Mouse (Mus musculus): ENCODE data around the gene Pctp. TPM values are rescaled to one million over a fixed set of nuclear protein-coding genes. Genes with fewer than 3 reads are reported as not detected.

Pctp gene
- polyA plus RNA-seq, 1 experiment from 2014 or later: 20.2 TPM

- DNase-seq (ENCODE audit: low spot score): no peak
- H3K4me3 ChIP-seq: peak overlapping the region; percentile 71
- H3K4me1 ChIP-seq: peaks cover 13% of the 10 kb centered on the region
- H3K27ac ChIP-seq (replicated peaks): no peak overlapping the region
- 91% methylated on average over 10 of the region's 10 CpGs for WGBS
- peaks cover 4% of the 10 kb centered on the region; the same call in 1 of the 2 replicates for H3K27me3 ChIP-seq (ENCODE audit: low read depth, poor library complexity, severe bottlenecking)
- no peaks in the 10 kb centered on the region for H3K36me3 ChIP-seq
- no peaks in the 10 kb centered on the region for H3K9me3 ChIP-seq (replicated peaks)
These were observed 1.1 kb downstream of the Pctp start for GRCm38 (mm10) chr11:90001396-90002230.

- Histone ChIP-seq H3K4me1 (peaks cover 13% of the 10 kb centered on the region), H3K9me3 (replicated peaks) (no peaks in the 10 kb centered on the region), H3K4me3 (no peak overlapping the region), H3K27ac (replicated peaks) (no peak overlapping the region), H3K36me3 (no peaks in the 10 kb centered on the region), H3K27me3 (ENCODE audit: low read depth, poor library complexity, severe bottlenecking) (peaks cover 4% of the 10 kb centered on the region; the same call in 1 of the 2 replicates)
- WGBS: 90% methylated on average over 4 of the region's 4 CpGs
- DNase-seq (ENCODE audit: low spot score): no peak
These were observed 2.0 kb downstream of the Pctp start for GRCm38 (mm10) chr11:90000666-90001065.

- Histone ChIP-seq H3K4me3 (no peak overlapping the region), H3K27me3 (ENCODE audit: low read depth, poor library complexity, severe bottlenecking) (peaks cover 4% of the 10 kb centered on the region; the same call in 1 of the 2 replicates), H3K27ac (replicated peaks) (no peak overlapping the region), H3K36me3 (no peaks in the 10 kb centered on the region), H3K9me3 (replicated peaks) (no peaks in the 10 kb centered on the region), H3K4me1 (peaks cover 13% of the 10 kb centered on the region)
- DNase-seq (ENCODE audit: low spot score): no peak
- WGBS: 91% methylated on average over 18 of the region's 18 CpGs
These were observed 3.5 kb downstream of the Pctp start for GRCm38 (mm10) chr11:89998996-89999770.

- Histone ChIP-seq H3K27me3 (ENCODE audit: low read depth, poor library complexity, severe bottlenecking) (peaks cover 4% of the 10 kb centered on the region; the same call in 1 of the 2 replicates), H3K9me3 (replicated peaks) (no peaks in the 10 kb centered on the region), H3K4me1 (peaks cover 1% of the 10 kb centered on the region), H3K27ac (replicated peaks) (no peak overlapping the region), H3K36me3 (no peaks in the 10 kb centered on the region), H3K4me3 (no peak overlapping the region)
- WGBS: 93% methylated on average over 7 of the region's 7 CpGs
- DNase-seq (ENCODE audit: low spot score): no peak
These were observed 5.8 kb downstream of the Pctp start for GRCm38 (mm10) chr11:89996856-89997255.

GRCm38 (mm10) chr11:89996406-89996805, 6.3 kb downstream of the Pctp start:
- 84% methylated on average over 4 of the region's 4 CpGs for WGBS
- no peak overlapping the region for H3K27ac ChIP-seq (replicated peaks)
- DNase-seq (ENCODE audit: low spot score): no peak

GRCm38 (mm10) chr11:89995596-89995995, 7.1 kb downstream of the Pctp start:
- H3K27ac ChIP-seq (replicated peaks): no peak overlapping the region

More at GRCm38 (mm10) chr11:89996406-89996805, 6.3 kb downstream of the Pctp start:
- Histone ChIP-seq H3K27me3 (ENCODE audit: low read depth, poor library complexity, severe bottlenecking) (peaks cover 2% of the 10 kb centered on the region; the same call in 1 of the 2 replicates), H3K4me1 (no peaks in the 10 kb centered on the region), H3K9me3 (replicated peaks) (no peaks in the 10 kb centered on the region), H3K4me3 (no peak overlapping the region), H3K36me3 (no peaks in the 10 kb centered on the region)

GRCm38 (mm10) chr11:89994706-89995105, 8.0 kb downstream of the Pctp start:
- no peaks in the 10 kb centered on the region for H3K27me3 ChIP-seq (ENCODE audit: low read depth, poor library complexity, severe bottlenecking)
- H3K4me1 ChIP-seq: no peaks in the 10 kb centered on the region
- H3K9me3 ChIP-seq (replicated peaks): no peaks in the 10 kb centered on the region
- DNase-seq (ENCODE audit: low spot score): no peak
- H3K27ac ChIP-seq (replicated peaks): no peak overlapping the region
- H3K4me3 ChIP-seq: no peak overlapping the region
- 88% methylated on average over 2 of the region's 2 CpGs for WGBS
- H3K36me3 ChIP-seq: no peaks in the 10 kb centered on the region

More at GRCm38 (mm10) chr11:89995596-89995995, 7.1 kb downstream of the Pctp start:
- Histone ChIP-seq H3K9me3 (replicated peaks) (no peaks in the 10 kb centered on the region), H3K4me3 (no peak overlapping the region), H3K36me3 (no peaks in the 10 kb centered on the region), H3K4me1 (no peaks in the 10 kb centered on the region), H3K27me3 (ENCODE audit: low read depth, poor library complexity, severe bottlenecking) (no peaks in the 10 kb centered on the region)
- whole genome bisulfite sequencing: 88% methylated on average over 5 of the region's 5 CpGs
- DNase-seq (ENCODE audit: low spot score): no peak

GRCm38 (mm10) chr11:89991661-89992060, 11.0 kb downstream of the Pctp start:
- no peaks in the 10 kb centered on the region for H3K36me3 ChIP-seq
- no peak for DNase-seq (ENCODE audit: low spot score)
- no peaks in the 10 kb centered on the region for H3K9me3 ChIP-seq (replicated peaks)
- H3K4me1 ChIP-seq: no peaks in the 10 kb centered on the region
- peaks cover 19% of the 10 kb centered on the region for H3K27me3 ChIP-seq (ENCODE audit: low read depth, poor library complexity, severe bottlenecking)
- no peak overlapping the region for H3K4me3 ChIP-seq
- no peak overlapping the region for H3K27ac ChIP-seq (replicated peaks)

- 0 out of 2 replicates have a peak overlapping the region, but pooled peaks have one; percentile 17 for H3K27ac ChIP-seq (replicated peaks)
- peaks cover 11% of the 10 kb centered on the region for H3K4me1 ChIP-seq
- peaks cover 3% of the 10 kb centered on the region; the same call in 1 of the 2 replicates for H3K36me3 ChIP-seq
- H3K27me3 ChIP-seq (ENCODE audit: low read depth, poor library complexity, severe bottlenecking): peaks cover 33% of the 10 kb centered on the region
- H3K4me3 ChIP-seq: no peak overlapping the region
- peak; percentile 74 for DNase-seq (ENCODE audit: low spot score)
- 29% methylated on average over 8 of the region's 8 CpGs for WGBS
- no peaks in the 10 kb centered on the region for H3K9me3 ChIP-seq (replicated peaks)
These were observed 13.6 kb downstream of the Pctp start for GRCm38 (mm10) chr11:89988936-89989589.

- no peaks in the 10 kb centered on the region for H3K9me3 ChIP-seq (replicated peaks)
- DNase-seq (ENCODE audit: low spot score): no peak
- H3K4me3 ChIP-seq: no peak overlapping the region
- H3K4me1 ChIP-seq: peaks cover 11% of the 10 kb centered on the region
- H3K27me3 ChIP-seq (ENCODE audit: low read depth, poor library complexity, severe bottlenecking): peaks cover 45% of the 10 kb centered on the region
- 91% methylated on average over 8 of the region's 8 CpGs for WGBS
- peaks cover 4% of the 10 kb centered on the region; the same call in 1 of the 2 replicates for H3K36me3 ChIP-seq
- H3K27ac ChIP-seq (replicated peaks): no peak overlapping the region
These were observed 16.2 kb downstream of the Pctp start for GRCm38 (mm10) chr11:89986516-89986915.

GRCm38 (mm10) chr11:89985200-89986187, 17.2 kb downstream of the Pctp start:
- H3K4me1 ChIP-seq: peaks cover 11% of the 10 kb centered on the region
- 37% methylated on average over 10 of the region's 10 CpGs for WGBS
- H3K4me3 ChIP-seq: no peak overlapping the region
- H3K27ac ChIP-seq (replicated peaks): no peak overlapping the region; the same call in 1 of the 2 replicates
- H3K27me3 ChIP-seq (ENCODE audit: low read depth, poor library complexity, severe bottlenecking): peaks cover 49% of the 10 kb centered on the region
- peaks cover 4% of the 10 kb centered on the region; the same call in 1 of the 2 replicates for H3K36me3 ChIP-seq
- no peak for DNase-seq (ENCODE audit: low spot score)
- H3K9me3 ChIP-seq (replicated peaks): no peaks in the 10 kb centered on the region

All from midbrain, embryonic 10.5 days (tissue).